Mouse (Mus musculus) Patski (cell line): ENCODE results near the gene Dynlrb2. TPM values are rescaled to one million over a fixed set of nuclear protein-coding genes. Genes with fewer than 3 reads are reported as not detected.

Source experiments
- ATAC-seq: fragments of 100-300 bp; one replicate; pipeline ENCODE4 v1.8.0; 2021
- CTCF ChIA-PET: fragments of 350-600 bp; sonication (Branson Sonifier 250); formaldehyde crosslinking; loops from one replicate; lab custom pipeline; 2022; ENCODE audit warnings: inconsistent platforms; lab: Charles Lee
- POLR2A ChIA-PET: fragments of 350-600 bp; sonication (Branson Sonifier 250); formaldehyde crosslinking; loops from one replicate; lab custom pipeline; 2022; ENCODE audit warnings: antibody characterized with exemption, inconsistent platforms; lab: Charles Lee
- DNase-seq: peaks from one replicate; pipeline ENCODE4 v3.0.0-alpha.2; 2011; ENCODE audit warnings: low read depth, low spot score
- H3K27me3 ChIP-seq: fragments of 371-371 bp; one replicate; pipeline ENCODE4 v1.5.1; 2021
- CTCF ChIP-seq: fragments of 100-300 bp; IDR thresholded peaks from one replicate; pipeline ENCODE4 v1.5.1; 2021
- in situ Hi-C: fragments of 300-500 bp; cut with MboI; formaldehyde crosslinking; loops from 3 replicates; pipeline ENCODE4 v1.11.1; 2018; ENCODE audit warnings: low pct_unique_long_range_greater_than_20kb, mixed read lengths
- polyA plus RNA-seq: library from polyadenylated mRNA; unstranded; gene quantifications from one replicate; pipeline ENCODE4 v1.2.3, GENCODE M21; 2021

Dynlrb2 gene
- polyA plus RNA-seq, 1 experiment from 2014 or later = 8.1 TPM

DNA sequence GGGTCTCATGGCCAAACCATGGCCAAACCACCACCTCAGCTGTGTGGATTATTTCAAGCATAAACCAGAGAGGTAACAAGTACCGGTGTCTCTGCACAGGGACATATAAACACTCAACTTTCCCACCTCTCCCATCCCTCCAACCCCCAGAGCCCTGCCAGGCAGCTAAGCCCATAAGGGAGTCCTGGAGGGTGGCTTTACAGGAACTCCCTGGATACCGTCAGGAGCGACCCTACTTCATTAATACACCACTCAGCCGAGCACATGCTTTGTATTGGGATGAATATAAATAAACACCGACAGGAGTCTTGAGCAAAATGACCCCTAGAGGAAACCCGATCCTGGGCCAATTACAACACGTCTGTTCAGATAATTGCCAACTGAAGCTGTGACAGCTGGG lies 34.0 kb downstream of the Dynlrb2 start:
- CTCF ChIA-PET = no interaction called here
- no peak for DNase-seq
- POLR2A ChIA-PET = no interaction called here
- peaks cover 4% of the 10 kb centered on the region for H3K27me3 ChIP-seq
- in situ Hi-C loops = no loop called here
- ATAC-seq = no peak
- TF ChIP-seq CTCF = no peak

DNA sequence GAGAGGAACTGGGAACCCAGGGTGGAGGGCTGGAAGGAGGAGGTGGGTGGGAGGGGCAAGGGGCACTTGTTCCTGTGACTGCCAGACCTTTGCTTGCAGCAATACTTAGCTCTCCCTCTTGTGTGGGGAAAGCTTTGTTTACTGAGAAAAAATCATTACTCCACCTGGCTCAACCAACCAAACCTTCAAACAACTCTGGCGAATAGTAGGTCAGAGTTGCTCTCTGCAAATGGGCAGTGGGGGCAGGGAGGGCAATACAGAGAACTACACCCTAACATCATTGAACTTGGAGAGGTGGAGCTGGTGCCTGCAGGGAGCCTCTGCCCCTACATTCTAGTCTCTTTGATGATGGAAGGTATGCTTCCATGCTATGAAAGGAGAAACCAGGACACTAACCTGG lies 35.4 kb downstream of the Dynlrb2 start:
- POLR2A ChIA-PET = no interaction called here
- ATAC-seq = no peak

DNA sequence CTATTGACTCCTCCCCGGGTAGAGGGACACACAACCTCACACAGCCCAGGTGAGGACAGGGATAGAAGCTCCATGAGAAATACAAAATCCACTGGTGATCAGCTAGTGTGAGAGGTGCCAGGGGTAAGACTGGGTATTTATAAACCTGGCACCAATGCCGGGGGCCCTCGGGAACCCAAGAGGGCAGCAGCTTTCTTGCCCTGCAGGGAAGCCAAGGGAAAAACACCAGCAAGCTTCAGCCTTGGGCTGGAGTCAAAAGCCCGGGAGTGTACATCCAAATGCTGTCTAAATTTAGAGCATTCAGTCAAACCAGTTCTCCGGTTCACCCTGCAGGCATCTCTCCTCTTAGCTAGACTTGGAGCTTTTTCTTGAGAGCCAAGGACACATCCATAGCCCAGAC lies 38.1 kb downstream of the Dynlrb2 start:
- no peak for TF ChIP-seq CTCF
- ATAC-seq = no peak
- ChIA-PET CTCF (interaction anchor here (1.0 kb wide), 1 partner anchor 10 kb away, joined by 4 read pairs; no protein-coding TSS in a partner anchor), POLR2A (no interaction called here)
- no peak for DNase-seq
- in situ Hi-C loops = no loop called here
- peaks cover 4% of the 10 kb centered on the region for H3K27me3 ChIP-seq

More for the DNA sequence above, 35.4 kb downstream of the Dynlrb2 start:
- no peak for TF ChIP-seq CTCF
- in situ Hi-C loops = no loop called here
- DNase-seq = no peak
- H3K27me3 ChIP-seq = peaks cover 4% of the 10 kb centered on the region
- CTCF ChIA-PET = no interaction called here

DNA sequence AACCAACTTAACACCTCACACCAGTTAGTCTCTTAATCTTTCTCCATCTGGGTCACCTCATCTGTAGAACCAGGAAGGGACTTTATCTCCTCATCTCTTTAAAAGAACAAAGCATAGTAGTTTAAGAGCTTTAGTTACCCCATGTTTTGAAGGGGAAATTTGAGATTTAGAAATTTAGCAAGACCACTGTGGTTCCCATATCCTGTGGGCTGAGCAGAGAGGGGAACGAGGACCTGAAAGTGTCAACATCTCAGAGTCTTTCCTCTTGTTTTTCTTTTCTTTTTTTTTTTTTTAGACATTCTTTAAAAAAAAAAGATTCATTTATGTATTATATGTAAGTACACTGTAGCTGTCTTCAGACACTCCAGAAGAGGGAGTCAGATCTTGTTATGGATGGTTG lies 38.6 kb downstream of the Dynlrb2 start:
- ATAC-seq = no peak
- in situ Hi-C loops = no loop called here
- no peak for DNase-seq
- no peak for TF ChIP-seq CTCF
- ChIA-PET CTCF (no interaction called here), POLR2A (no interaction called here)
- peaks cover 4% of the 10 kb centered on the region for H3K27me3 ChIP-seq

DNA sequence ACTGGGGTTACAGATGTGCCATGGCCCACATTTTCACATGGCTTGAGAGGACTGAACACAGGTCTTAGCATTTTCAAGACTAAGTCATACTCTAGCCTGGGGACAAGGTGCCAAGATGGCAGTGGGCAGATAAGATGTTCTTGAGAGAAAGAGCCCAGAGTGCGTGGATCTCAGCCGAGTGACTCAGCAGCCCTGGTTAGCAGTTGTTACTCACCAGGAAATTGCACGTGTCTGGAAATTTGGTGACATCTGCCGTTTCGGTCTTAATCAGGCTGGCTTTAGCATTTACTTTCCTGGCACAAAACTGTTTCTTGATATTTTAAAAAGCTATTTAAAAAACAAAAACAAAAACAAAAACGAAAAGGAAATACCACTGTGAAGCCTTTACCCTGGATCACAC lies 47.5 kb downstream of the Dynlrb2 start:
- DNase-seq (no peak), ATAC-seq (no peak)
- H3K27me3 ChIP-seq = no peaks in the 10 kb centered on the region
- in situ Hi-C loops = no loop called here
- no peak for TF ChIP-seq CTCF
- POLR2A ChIA-PET = no interaction called here
- CTCF ChIA-PET = no interaction called here

DNA sequence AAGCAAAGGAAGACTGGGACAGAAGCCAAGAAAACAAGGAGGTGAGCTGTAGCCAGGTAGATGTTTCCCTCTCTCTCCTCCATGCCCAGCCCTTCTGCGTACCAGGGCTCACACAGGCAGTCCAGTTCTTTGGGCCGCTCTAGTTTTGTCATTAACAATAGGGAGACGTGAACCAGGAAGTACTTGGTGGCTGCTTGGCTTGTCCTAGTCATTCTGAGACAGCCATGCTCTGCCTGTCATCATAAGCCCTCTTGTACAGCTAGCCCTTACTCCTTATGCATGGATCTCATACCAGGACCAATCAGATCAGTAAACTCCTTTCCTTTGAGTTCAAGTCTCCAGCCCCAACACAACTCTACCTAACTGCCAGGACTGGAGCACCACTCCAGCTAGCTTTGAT lies 48.0 kb downstream of the Dynlrb2 start:
- ChIA-PET CTCF (no interaction called here), POLR2A (no interaction called here)
- ATAC-seq = no peak
- no peak for DNase-seq
- no peaks in the 10 kb centered on the region for H3K27me3 ChIP-seq
- no peak for TF ChIP-seq CTCF
- in situ Hi-C loops = no loop called here

Other genes starting within 250 kb of the Dynlrb2 start
- gene Cdyl2, start 228.0 kb downstream of the Dynlrb2 start, polyA plus RNA-seq = 2.1 TPM